Mouse (Mus musculus): ENCODE results near the gene Cx3cr1. TPM values are rescaled to one million over a fixed set of nuclear protein-coding genes. Genes with fewer than 3 reads are reported as not detected.

Cx3cr1 gene
- total and polyA plus RNA-seq, 2 experiments from 2014 or later = 10.6 to 14.7 TPM

DNA sequence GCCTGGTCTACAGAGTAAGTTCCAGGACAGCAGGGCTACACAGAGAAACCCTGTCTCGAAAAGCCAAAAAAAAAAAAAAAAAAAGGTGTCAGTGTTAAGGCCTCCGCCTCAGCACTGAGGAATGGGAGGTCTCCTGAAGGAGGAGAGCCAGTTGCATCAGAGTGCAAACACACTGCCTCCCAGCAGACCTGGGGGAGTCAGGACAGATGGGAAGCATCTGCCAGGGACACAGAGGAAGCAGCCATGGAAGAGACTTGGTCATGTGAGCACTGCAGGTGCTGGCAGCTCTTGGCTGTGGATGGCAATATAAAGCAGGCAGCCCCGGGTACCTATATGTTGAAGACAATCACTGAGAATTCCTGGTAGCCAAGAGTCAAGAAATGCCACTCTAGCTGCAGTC is 159.7 kb downstream of the Cx3cr1 start:
- no peak overlapping the region for H3K4me2 ChIP-seq (ENCODE audit: low read depth)
- TF ChIP-seq CTCF (IDR thresholded peaks at IDR 0.05; ENCODE audit: low read depth) = no peak
- DNase-seq (no peak), ATAC-seq (no peak)
- no peak overlapping the region for H3K4me3 ChIP-seq (ENCODE audit: low read depth, low read length)
- 88% methylated on average over 2 of the region's 3 CpGs for WGBS
- no peak overlapping the region for H3K27ac ChIP-seq (ENCODE audit: low read depth, low read length)
- no peaks in the 10 kb centered on the region for H3K4me1 ChIP-seq (ENCODE audit: insufficient read depth)
- H3K27me3 ChIP-seq (ENCODE audit: insufficient read depth, low read length) = no peaks in the 10 kb centered on the region
- H3K9me3 ChIP-seq (ENCODE audit: low read length) = no peaks in the 10 kb centered on the region
- H3K9ac ChIP-seq = no peak overlapping the region
- peaks cover 94% of the 10 kb centered on the region for H3K36me3 ChIP-seq (ENCODE audit: insufficient read depth)

DNA sequence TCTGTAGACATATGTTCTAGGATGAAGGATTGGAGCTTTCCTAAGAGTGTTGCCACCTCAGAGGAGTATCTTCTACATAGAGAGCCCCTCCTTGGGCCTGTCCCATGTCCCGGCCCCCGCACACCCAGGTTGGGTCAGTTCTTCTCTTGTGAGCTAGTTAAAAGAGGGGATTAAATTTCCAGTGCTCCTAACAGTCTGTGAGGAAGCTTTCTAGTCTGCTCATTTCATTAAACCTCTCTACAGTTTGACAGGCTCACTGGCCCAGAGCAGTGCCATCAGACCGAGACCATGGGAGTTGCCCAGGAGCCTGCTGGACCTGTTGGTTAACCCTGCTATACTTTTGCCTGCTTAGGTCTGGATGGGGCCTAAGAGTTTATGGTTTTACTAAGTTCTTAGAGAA is 161.0 kb downstream of the Cx3cr1 start:
- no peak for ATAC-seq
- Histone ChIP-seq H3K36me3 (ENCODE audit: insufficient read depth) (peaks cover 94% of the 10 kb centered on the region), H3K4me2 (ENCODE audit: low read depth) (no peak overlapping the region), H3K27ac (ENCODE audit: low read depth, low read length) (no peak overlapping the region), H3K4me3 (ENCODE audit: low read depth, low read length) (no peak overlapping the region), H3K9ac (no peak overlapping the region), H3K9me3 (ENCODE audit: low read length) (no peaks in the 10 kb centered on the region), H3K27me3 (ENCODE audit: insufficient read depth, low read length) (no peaks in the 10 kb centered on the region), H3K4me1 (ENCODE audit: insufficient read depth) (no peaks in the 10 kb centered on the region)
- no peak for TF ChIP-seq CTCF (IDR thresholded peaks at IDR 0.05; ENCODE audit: low read depth)
- DNase-seq = no peak
- 94% methylated on average over 3 of the region's 3 CpGs for WGBS

DNA sequence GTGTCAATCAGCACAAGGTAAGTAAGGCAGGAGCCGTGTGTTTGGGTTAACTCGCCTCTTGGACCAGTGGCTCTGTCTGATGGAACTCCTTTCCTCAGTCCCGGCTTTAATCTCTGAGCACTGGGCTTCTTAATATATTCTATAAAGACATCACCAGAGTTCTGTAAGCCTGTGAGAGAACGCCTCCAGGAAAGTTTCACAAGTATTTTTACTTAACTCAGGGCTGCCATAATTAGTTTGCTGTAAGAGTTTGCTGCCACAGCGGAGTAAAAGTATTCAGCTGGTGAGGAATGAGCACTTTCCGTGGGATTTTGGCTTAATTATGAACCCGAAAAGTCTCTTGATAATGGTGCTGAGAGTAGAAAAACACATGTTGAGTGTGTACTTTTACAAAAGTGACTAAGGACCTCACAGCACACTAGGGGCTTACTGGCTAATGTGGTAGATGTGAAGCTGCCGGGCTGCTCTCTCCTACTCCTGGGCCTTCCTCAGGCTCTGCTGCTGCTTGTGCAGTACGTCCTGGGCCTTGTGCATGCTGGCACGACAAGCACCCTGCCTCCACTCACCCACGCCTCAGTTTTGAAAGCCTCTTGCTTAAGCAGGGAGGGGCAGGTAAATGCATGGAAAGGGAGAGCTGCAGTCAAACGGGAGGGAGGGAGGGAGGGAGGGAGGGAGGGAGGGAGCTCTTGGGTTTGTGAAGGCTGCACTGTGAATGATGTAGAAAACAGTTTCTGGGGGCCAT is 167.1 kb downstream of the Cx3cr1 start:
- WGBS = 87% methylated on average over 12 of the region's 12 CpGs

DNA sequence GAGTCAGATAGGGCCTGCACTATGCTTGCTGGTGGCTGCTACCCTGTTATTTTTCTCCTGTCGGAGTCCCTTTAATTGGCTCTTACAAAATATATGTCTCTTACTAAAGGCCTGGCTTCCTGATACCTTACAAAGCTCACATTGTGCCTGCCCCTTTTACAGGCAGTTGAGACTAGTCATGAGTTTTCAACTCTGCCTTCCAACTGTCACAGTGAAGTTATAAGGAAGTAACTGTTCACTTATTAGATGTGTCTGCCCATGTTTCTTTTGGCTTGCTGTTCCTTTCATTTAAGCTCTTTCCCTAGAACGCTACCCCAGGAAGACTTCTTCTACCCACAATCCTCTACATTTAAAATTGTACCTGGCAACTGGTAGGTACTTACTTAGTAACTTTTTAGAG is 170.2 kb downstream of the Cx3cr1 start:
- H3K27ac ChIP-seq (ENCODE audit: low read depth, low read length) = no peak overlapping the region
- ATAC-seq (no peak), DNase-seq (no peak)
- no peaks in the 10 kb centered on the region for H3K27me3 ChIP-seq (ENCODE audit: insufficient read depth, low read length)
- no peak overlapping the region for H3K9ac ChIP-seq
- no peak overlapping the region for H3K4me3 ChIP-seq (ENCODE audit: low read depth, low read length)
- H3K36me3 ChIP-seq (ENCODE audit: insufficient read depth) = peaks cover 20% of the 10 kb centered on the region
- 94% methylated on average over 2 of the region's 2 CpGs for WGBS
- 0 out of 2 replicates have a peak, but pooled peaks cover 6% of the 10 kb centered on the region for H3K4me1 ChIP-seq (ENCODE audit: insufficient read depth)
- no peak overlapping the region for H3K4me2 ChIP-seq (ENCODE audit: low read depth)
- no peak for TF ChIP-seq CTCF (IDR thresholded peaks at IDR 0.05; ENCODE audit: low read depth)
- no peaks in the 10 kb centered on the region for H3K9me3 ChIP-seq (ENCODE audit: low read length)

More for the DNA sequence above, 167.1 kb downstream of the Cx3cr1 start:
- no peak for ATAC-seq
- Histone ChIP-seq H3K4me3 (ENCODE audit: low read depth, low read length) (no peak overlapping the region), H3K36me3 (ENCODE audit: insufficient read depth) (peaks cover 49% of the 10 kb centered on the region), H3K4me1 (ENCODE audit: insufficient read depth) (no peaks in the 10 kb centered on the region), H3K4me2 (ENCODE audit: low read depth) (no peak overlapping the region), H3K27me3 (ENCODE audit: insufficient read depth, low read length) (no peaks in the 10 kb centered on the region), H3K9me3 (ENCODE audit: low read length) (no peaks in the 10 kb centered on the region), H3K27ac (ENCODE audit: low read depth, low read length) (no peak overlapping the region), H3K9ac (no peak overlapping the region)
- DNase-seq = no peak
- TF ChIP-seq CTCF (IDR thresholded peaks at IDR 0.05; ENCODE audit: low read depth) = no peak

DNA sequence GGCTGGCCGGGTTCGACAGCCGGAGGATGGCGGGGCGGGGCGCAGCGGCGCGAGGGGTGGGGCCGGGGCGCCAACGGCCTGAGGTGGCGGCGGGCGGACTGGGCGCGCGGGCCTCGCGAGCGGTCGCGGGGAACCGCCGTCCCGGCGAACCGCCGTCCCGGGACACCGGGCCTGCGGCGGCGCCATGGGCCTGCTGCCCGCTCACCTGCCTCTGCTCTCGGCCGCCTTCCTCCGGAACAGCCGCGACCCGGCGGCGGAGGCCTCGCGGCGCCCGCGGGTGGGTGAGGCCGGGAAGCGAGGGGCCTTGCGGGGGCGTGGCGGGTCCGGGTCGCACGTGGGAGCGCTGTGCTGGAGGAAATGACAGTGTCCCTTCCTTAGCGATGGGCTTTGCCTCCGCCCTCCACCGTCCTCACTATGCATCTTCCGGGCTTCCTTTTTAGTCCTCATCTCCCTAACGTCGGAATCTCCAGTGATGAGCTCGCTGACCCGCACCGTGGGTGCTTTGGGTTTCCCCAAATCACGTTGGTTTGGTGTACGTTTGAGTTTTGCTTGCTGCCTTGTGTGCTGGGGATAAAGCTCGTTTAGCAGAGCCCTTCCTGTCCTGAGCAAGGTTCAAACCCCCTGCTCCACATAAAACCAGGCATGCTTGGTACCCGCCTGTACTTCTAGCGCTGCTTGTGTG is 174.5 kb downstream of the Cx3cr1 start:
- H3K27me3 ChIP-seq (ENCODE audit: insufficient read depth, low read length) = no peaks in the 10 kb centered on the region
- H3K9ac ChIP-seq = peak overlapping the region; percentile 73
- TF ChIP-seq CTCF (IDR thresholded peaks at IDR 0.05; ENCODE audit: low read depth) = no peak
- DNase-seq = peak; percentile 18
- H3K4me2 ChIP-seq (ENCODE audit: low read depth) = peak overlapping the region; percentile 83
- 2% methylated on average over 44 of the region's 71 CpGs for WGBS
- peaks cover 12% of the 10 kb centered on the region; the same call in 1 of the 2 replicates for H3K4me1 ChIP-seq (ENCODE audit: insufficient read depth)
- 0 out of 2 replicates have a peak, but pooled peaks cover 4% of the 10 kb centered on the region for H3K36me3 ChIP-seq (ENCODE audit: insufficient read depth)
- H3K9me3 ChIP-seq (ENCODE audit: low read length) = no peaks in the 10 kb centered on the region
- H3K27ac ChIP-seq (ENCODE audit: low read depth, low read length) = peak overlapping the region; percentile 83
- peak; percentile 60 for ATAC-seq
- H3K4me3 ChIP-seq (ENCODE audit: low read depth, low read length) = peak overlapping the region; percentile 94

DNA sequence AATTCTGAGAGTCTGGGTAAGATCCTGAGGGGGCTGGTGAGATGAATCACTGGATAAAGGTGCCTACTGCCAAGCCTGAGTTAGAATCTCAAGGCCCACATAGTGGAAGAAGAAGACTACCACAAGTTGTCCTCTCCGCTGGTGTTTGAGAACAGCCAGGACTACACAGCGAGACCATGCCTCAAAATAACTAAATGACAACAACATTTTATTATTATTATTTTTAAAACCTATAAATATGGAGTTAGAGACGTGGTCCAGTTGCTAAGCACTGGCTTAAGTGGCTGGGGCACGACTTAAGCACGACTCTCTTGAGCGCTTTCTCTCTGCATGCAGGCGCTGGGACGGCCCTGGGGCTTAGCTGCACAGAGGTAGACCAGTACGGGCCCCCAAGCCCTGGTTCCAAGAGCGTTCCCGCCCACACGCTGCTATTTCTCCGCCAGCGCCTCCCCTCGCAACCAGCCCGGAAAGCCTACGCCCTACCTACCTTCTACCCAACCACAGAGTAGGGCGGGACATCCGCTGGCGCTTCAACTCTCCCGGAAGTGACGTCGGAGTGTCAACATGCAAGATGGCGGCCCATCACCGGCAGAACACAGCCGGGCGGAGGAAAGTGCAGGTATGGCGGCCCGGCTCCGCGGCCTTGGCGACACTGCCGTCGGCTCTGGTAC is 175.2 kb downstream of the Cx3cr1 start, which contains the start of gene Wdr48:
Gene Wdr48, plus strand, starts transcription at position 540 of the 671 bp plus-strand sequence.
- ATAC-seq (peak; percentile 99), DNase-seq (peak; percentile 99)
- Histone ChIP-seq H3K27me3 (ENCODE audit: insufficient read depth, low read length) (no peaks in the 10 kb centered on the region), H3K4me3 (ENCODE audit: low read depth, low read length) (peak within 1 kb of the TSS; percentile 94), H3K4me2 (ENCODE audit: low read depth) (peak within 1 kb of the TSS; percentile 83), H3K36me3 (ENCODE audit: insufficient read depth) (0 out of 2 replicates have a peak, but pooled peaks cover 4% of the 10 kb centered on the region), H3K27ac (ENCODE audit: low read depth, low read length) (peak within 1 kb of the TSS; percentile 83), H3K9me3 (ENCODE audit: low read length) (no peaks in the 10 kb centered on the region), H3K9ac (peak within 1 kb of the TSS; percentile 73), H3K4me1 (ENCODE audit: insufficient read depth) (peaks cover 12% of the 10 kb centered on the region; the same call in 1 of the 2 replicates)
- TF ChIP-seq CTCF (IDR thresholded peaks at IDR 0.05; ENCODE audit: low read depth) = no peak
- WGBS = 5% methylated on average over 34 of the region's 34 CpGs

Measured in forebrain, postnatal 0 days (tissue).